Comparison of ENCODE assay signal across 1 mouse cellular context in the genomic region with DNA sequence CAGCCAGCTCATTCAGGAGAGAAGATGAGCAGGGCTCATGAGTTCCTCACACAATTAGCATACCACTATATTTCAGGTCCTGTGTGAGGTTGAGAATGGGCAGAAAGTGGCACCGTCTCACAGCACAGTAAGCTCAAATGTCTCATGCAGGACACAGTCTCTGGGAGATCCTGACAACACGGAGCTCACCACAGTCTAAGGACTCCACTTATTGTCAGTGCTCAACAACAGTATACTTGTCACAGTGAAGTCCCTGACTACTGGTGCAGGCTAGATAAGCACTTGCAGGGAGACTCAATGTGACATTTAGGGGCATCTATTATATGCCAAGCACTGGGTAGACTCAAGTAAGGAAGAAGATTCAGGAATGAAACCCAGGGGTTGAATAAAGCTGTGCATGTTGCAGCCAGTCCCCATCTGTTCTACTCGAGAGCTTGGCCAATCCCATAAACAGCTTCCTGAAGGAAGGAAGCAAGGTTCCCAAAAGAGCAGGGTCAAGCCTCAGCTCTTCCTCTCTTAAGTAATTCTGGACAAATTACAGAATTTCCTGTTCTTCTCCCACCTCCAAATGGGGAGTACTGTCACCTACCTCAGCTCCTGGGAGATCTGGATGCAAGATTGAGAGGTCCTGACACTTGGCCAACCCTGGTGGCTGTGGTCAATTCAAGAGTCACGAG.
TF ChIP-seq lines count a peak whose summit lies in the region.

No protein-coding gene starts in this region.

TF ChIP-seq in MEL, 35 proteins besides CTCF, POLR2A, EP300 and RAD21:
- TF ChIP-seq GABPA (IDR thresholded peaks at IDR 0.05; ENCODE audit: low read depth, low read length), result no peak
